Mouse (Mus musculus) lung, adult 2 months (tissue): Measurements from ENCODE around the gene Clk1.

Source experiments
- CTCF ChIP-seq: fragments of 200-500 bp; IDR thresholded peaks from 2 replicates; pipeline ENCODE4 v1.5.1; 2011; ENCODE audit warnings: mild to moderate bottlenecking, low read length, control low read depth; ENCODE audit not compliant: insufficient read depth
- POLR2A ChIP-seq: fragments of 200-500 bp; IDR thresholded peaks from 2 replicates; pipeline ENCODE4 v1.6.1; 2011; ENCODE audit warnings: low read depth, mild to moderate bottlenecking, control low read depth, low read length, borderline replicate concordance; ENCODE audit errors: extremely low read depth

DNA sequence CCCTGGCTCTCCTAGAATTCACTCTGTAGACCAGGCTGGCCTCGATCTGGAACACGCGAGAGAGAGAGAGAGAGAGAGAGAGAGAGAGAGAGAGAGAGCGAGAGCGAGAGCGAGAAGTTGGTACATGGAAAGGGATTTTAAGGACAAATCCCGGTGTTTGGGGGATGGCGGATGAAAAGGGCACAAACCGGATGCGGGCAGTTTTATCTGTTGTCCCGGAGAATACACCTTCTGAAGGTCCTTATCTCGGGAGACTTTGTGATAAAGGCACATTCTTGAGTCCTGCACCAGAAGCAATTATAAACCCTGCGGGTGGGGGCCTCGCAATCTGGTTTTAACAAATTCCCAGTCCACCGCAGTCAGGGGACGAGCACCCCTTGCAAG is 31.6 kb downstream of the Clk1 start:
- TF ChIP-seq CTCF (no peak), POLR2A (no peak)
